Mouse (Mus musculus) hindbrain, embryonic 15.5 days (tissue): ENCODE results near the gene Nfix. TPM values are rescaled to one million over a fixed set of nuclear protein-coding genes. Genes with fewer than 3 reads are reported as not detected.

Experiments used
- ATAC-seq: fragments of 200-750 bp; cut with Nextera tagmentation; 2 replicates; pipeline ENCODE4 v1.8.0; 2017; ENCODE audit warnings: low read depth, moderate number of reproducible peaks, moderate TSS enrichment; ENCODE audit not compliant: low FRiP score
- H3K27ac ChIP-seq: fragments of 300-500 bp; sonication (generic); replicated peaks from 2 replicates; pipeline ENCODE4 v1.5.1; 2015; ENCODE audit warnings: mild to moderate bottlenecking, inconsistent platforms
- H3K27me3 ChIP-seq: fragments of 300-500 bp; sonication (generic); 2 replicates; pipeline ENCODE4 v1.6.1; 2015; ENCODE audit warnings: control low read depth, inconsistent platforms
- H3K36me3 ChIP-seq: fragments of 300-500 bp; sonication (generic); 2 replicates; pipeline ENCODE4 v1.6.1; 2015; ENCODE audit warnings: control low read depth, inconsistent platforms
- H3K4me1 ChIP-seq: fragments of 300-500 bp; sonication (generic); replicated peaks from 2 replicates; pipeline ENCODE4 v1.6.1; 2015; ENCODE audit warnings: control low read depth, inconsistent platforms
- H3K4me2 ChIP-seq: fragments of 300-500 bp; sonication (generic); 2 replicates; pipeline ENCODE4 v1.6.1; 2015; ENCODE audit warnings: moderate library complexity, mild to moderate bottlenecking, inconsistent platforms
- H3K4me3 ChIP-seq: fragments of 300-500 bp; sonication (generic); 2 replicates; pipeline ENCODE4 v1.5.1; 2015; ENCODE audit warnings: mild to moderate bottlenecking, inconsistent platforms
- H3K9ac ChIP-seq: fragments of 300-500 bp; sonication (generic); 2 replicates; pipeline ENCODE4 v1.6.1; 2015; ENCODE audit warnings: inconsistent platforms
- H3K9me3 ChIP-seq: fragments of 300-500 bp; sonication (generic); 2 replicates; pipeline ENCODE4 v1.6.1; 2016; ENCODE audit warnings: control low read depth, inconsistent platforms
- WGBS: fragments of 180-500 bp; shearing (Covaris S2); methylation state at CpG from one replicate; pipeline ENCODE4 v1.1.7; 2015; 5-methylcytosine and 5-hydroxymethylcytosine counted together
- polyA plus RNA-seq: library from polyadenylated mRNA; unstranded; fragments of >200 nt; fragmentation: Nextera tagmentation; extraction: Ambion mirVana; gene quantifications from 2 replicates; pipeline ENCODE4 v1.2.1, GENCODE M21; 2015

Nfix gene
- polyA plus RNA-seq, 1 experiment from 2014 or later: 87.6 TPM

- no peaks in the 10 kb centered on the region for H3K9me3 ChIP-seq
- no peak for ATAC-seq
- H3K27me3 ChIP-seq: peaks cover 38% of the 10 kb centered on the region
- H3K4me3 ChIP-seq: no peak overlapping the region
- H3K27ac ChIP-seq: no peak overlapping the region
- H3K4me2 ChIP-seq: no peak overlapping the region
- 46% methylated on average over 2 of the region's 2 CpGs for WGBS
- peaks cover 80% of the 10 kb centered on the region for H3K4me1 ChIP-seq
- H3K9ac ChIP-seq: no peak overlapping the region
- H3K36me3 ChIP-seq: no peaks in the 10 kb centered on the region
Observed at GRCm38 (mm10) chr8:84735597-84735996, 64.5 kb downstream of the Nfix start.

GRCm38 (mm10) chr8:84734680-84735079 is 65.5 kb downstream of the Nfix start:
- H3K4me3 ChIP-seq: no peak overlapping the region
- no peaks in the 10 kb centered on the region for H3K9me3 ChIP-seq
- peaks cover 30% of the 10 kb centered on the region for H3K27me3 ChIP-seq
- H3K4me2 ChIP-seq: no peak overlapping the region
- no peaks in the 10 kb centered on the region for H3K36me3 ChIP-seq
- no peak overlapping the region for H3K9ac ChIP-seq
- H3K4me1 ChIP-seq: peaks cover 80% of the 10 kb centered on the region
- no peak for ATAC-seq
- WGBS: 92% methylated on average over 2 of the region's 2 CpGs
- no peak overlapping the region for H3K27ac ChIP-seq

- H3K27me3 ChIP-seq: peaks cover 25% of the 10 kb centered on the region
- H3K9ac ChIP-seq: no peak overlapping the region
Observed at GRCm38 (mm10) chr8:84733959-84734358, 66.2 kb downstream of the Nfix start.

GRCm38 (mm10) chr8:84732996-84733395 is 67.1 kb downstream of the Nfix start:
- no peak overlapping the region for H3K4me2 ChIP-seq
- no peak overlapping the region for H3K9ac ChIP-seq
- no peaks in the 10 kb centered on the region for H3K9me3 ChIP-seq
- no peak for ATAC-seq
- H3K36me3 ChIP-seq: no peaks in the 10 kb centered on the region
- 56% methylated on average over 6 of the region's 6 CpGs for WGBS
- peaks cover 74% of the 10 kb centered on the region for H3K4me1 ChIP-seq
- H3K4me3 ChIP-seq: no peak overlapping the region
- peaks cover 15% of the 10 kb centered on the region for H3K27me3 ChIP-seq
- peak overlapping the region; percentile 83; the same call in 1 of the 2 replicates for H3K27ac ChIP-seq

More at GRCm38 (mm10) chr8:84733959-84734358, 66.2 kb downstream of the Nfix start:
- Histone ChIP-seq H3K36me3 (no peaks in the 10 kb centered on the region), H3K4me2 (no peak overlapping the region), H3K4me3 (no peak overlapping the region), H3K9me3 (no peaks in the 10 kb centered on the region), H3K4me1 (peaks cover 74% of the 10 kb centered on the region), H3K27ac (no peak overlapping the region)
- ATAC-seq: no peak
- WGBS: 78% methylated on average over 6 of the region's 6 CpGs

GRCm38 (mm10) chr8:84732545-84732944 is 67.6 kb downstream of the Nfix start:
- Histone ChIP-seq H3K4me1 (peaks cover 70% of the 10 kb centered on the region), H3K9ac (no peak overlapping the region)

GRCm38 (mm10) chr8:84731371-84732177 is 68.6 kb downstream of the Nfix start:
- Histone ChIP-seq H3K4me1 (peaks cover 66% of the 10 kb centered on the region), H3K4me3 (no peak overlapping the region), H3K9me3 (no peaks in the 10 kb centered on the region), H3K27ac (peak overlapping the region; percentile 83), H3K4me2 (no peak overlapping the region), H3K9ac (no peak overlapping the region), H3K36me3 (no peaks in the 10 kb centered on the region), H3K27me3 (peaks cover 4% of the 10 kb centered on the region; the same call in 1 of the 2 replicates)
- 55% methylated on average over 11 of the region's 11 CpGs for WGBS
- ATAC-seq: no peak; the same call in 1 of the 2 replicates

More at GRCm38 (mm10) chr8:84732545-84732944, 67.6 kb downstream of the Nfix start:
- H3K4me3 ChIP-seq: no peak overlapping the region
- peaks cover 11% of the 10 kb centered on the region for H3K27me3 ChIP-seq
- no peak for ATAC-seq
- H3K27ac ChIP-seq: peak overlapping the region; percentile 83; the same call in 1 of the 2 replicates
- no peaks in the 10 kb centered on the region for H3K36me3 ChIP-seq
- no peaks in the 10 kb centered on the region for H3K9me3 ChIP-seq
- no peak overlapping the region for H3K4me2 ChIP-seq
- WGBS: 53% methylated on average over 5 of the region's 5 CpGs

GRCm38 (mm10) chr8:84730541-84731370 is 69.4 kb downstream of the Nfix start:
- Histone ChIP-seq H3K9me3 (no peaks in the 10 kb centered on the region), H3K9ac (no peak overlapping the region), H3K4me1 (peaks cover 67% of the 10 kb centered on the region), H3K4me3 (no peak overlapping the region), H3K36me3 (no peaks in the 10 kb centered on the region), H3K4me2 (0 out of 2 replicates have a peak overlapping the region, but pooled peaks have one; percentile 10), H3K27me3 (no peaks in the 10 kb centered on the region), H3K27ac (peak overlapping the region; percentile 83)
- ATAC-seq: peak; percentile 24; the same call in 1 of the 2 replicates
- WGBS: 31% methylated on average over 9 of the region's 9 CpGs

GRCm38 (mm10) chr8:84729921-84730362 is 70.2 kb downstream of the Nfix start:
- H3K9me3 ChIP-seq: no peaks in the 10 kb centered on the region
- 79% methylated on average over 16 of the region's 16 CpGs for WGBS
- no peaks in the 10 kb centered on the region for H3K36me3 ChIP-seq
- H3K27ac ChIP-seq: peak overlapping the region; percentile 83
- H3K4me1 ChIP-seq: peaks cover 73% of the 10 kb centered on the region
- no peak for ATAC-seq
- no peak overlapping the region for H3K4me2 ChIP-seq
- no peak overlapping the region for H3K9ac ChIP-seq
- no peak overlapping the region for H3K4me3 ChIP-seq
- no peaks in the 10 kb centered on the region for H3K27me3 ChIP-seq

GRCm38 (mm10) chr8:84728474-84728873 is 71.7 kb downstream of the Nfix start:
- peak overlapping the region; percentile 83 for H3K27ac ChIP-seq
- no peaks in the 10 kb centered on the region for H3K27me3 ChIP-seq
- peaks cover 78% of the 10 kb centered on the region for H3K4me1 ChIP-seq
- H3K4me2 ChIP-seq: no peak overlapping the region
- peak; percentile 74 for ATAC-seq
- H3K4me3 ChIP-seq: no peak overlapping the region
- H3K36me3 ChIP-seq: no peaks in the 10 kb centered on the region
- H3K9me3 ChIP-seq: no peaks in the 10 kb centered on the region
- H3K9ac ChIP-seq: no peak overlapping the region
- 48% methylated on average over 3 of the region's 3 CpGs for WGBS

- no peaks in the 10 kb centered on the region for H3K9me3 ChIP-seq
- WGBS: 27% methylated on average over 3 of the region's 3 CpGs
- H3K4me3 ChIP-seq: no peak overlapping the region
- no peaks in the 10 kb centered on the region for H3K36me3 ChIP-seq
- no peak overlapping the region for H3K9ac ChIP-seq
- H3K4me1 ChIP-seq: peaks cover 67% of the 10 kb centered on the region
- no peaks in the 10 kb centered on the region for H3K27me3 ChIP-seq
- no peak for ATAC-seq
- no peak overlapping the region for H3K4me2 ChIP-seq
- peak overlapping the region; percentile 64 for H3K27ac ChIP-seq
Observed at GRCm38 (mm10) chr8:84725941-84726259, 74.2 kb downstream of the Nfix start.

GRCm38 (mm10) chr8:84725246-84725940 is 74.8 kb downstream of the Nfix start:
- Histone ChIP-seq H3K27ac (peak overlapping the region; percentile 64), H3K4me1 (peaks cover 62% of the 10 kb centered on the region), H3K4me2 (no peak overlapping the region), H3K9ac (no peak overlapping the region), H3K27me3 (no peaks in the 10 kb centered on the region), H3K9me3 (no peaks in the 10 kb centered on the region), H3K4me3 (no peak overlapping the region), H3K36me3 (no peaks in the 10 kb centered on the region)
- ATAC-seq: no peak
- 62% methylated on average over 10 of the region's 10 CpGs for WGBS
